Mouse (Mus musculus): ENCODE data around the gene Kctd5. TPM values are rescaled to one million over a fixed set of nuclear protein-coding genes. Genes with fewer than 3 reads are reported as not detected.
"Not testable (repeated sequence)": the region's sequence is repeated elsewhere in the genome, so short reads cannot be mapped to it uniquely, and the experiment has no call there.

Kctd5 gene
- 5.6 and 38.5 TPM in 2 replicates for polyA plus RNA-seq (2012; ENCODE audit: insufficient read depth, low replicate concordance)

DNA sequence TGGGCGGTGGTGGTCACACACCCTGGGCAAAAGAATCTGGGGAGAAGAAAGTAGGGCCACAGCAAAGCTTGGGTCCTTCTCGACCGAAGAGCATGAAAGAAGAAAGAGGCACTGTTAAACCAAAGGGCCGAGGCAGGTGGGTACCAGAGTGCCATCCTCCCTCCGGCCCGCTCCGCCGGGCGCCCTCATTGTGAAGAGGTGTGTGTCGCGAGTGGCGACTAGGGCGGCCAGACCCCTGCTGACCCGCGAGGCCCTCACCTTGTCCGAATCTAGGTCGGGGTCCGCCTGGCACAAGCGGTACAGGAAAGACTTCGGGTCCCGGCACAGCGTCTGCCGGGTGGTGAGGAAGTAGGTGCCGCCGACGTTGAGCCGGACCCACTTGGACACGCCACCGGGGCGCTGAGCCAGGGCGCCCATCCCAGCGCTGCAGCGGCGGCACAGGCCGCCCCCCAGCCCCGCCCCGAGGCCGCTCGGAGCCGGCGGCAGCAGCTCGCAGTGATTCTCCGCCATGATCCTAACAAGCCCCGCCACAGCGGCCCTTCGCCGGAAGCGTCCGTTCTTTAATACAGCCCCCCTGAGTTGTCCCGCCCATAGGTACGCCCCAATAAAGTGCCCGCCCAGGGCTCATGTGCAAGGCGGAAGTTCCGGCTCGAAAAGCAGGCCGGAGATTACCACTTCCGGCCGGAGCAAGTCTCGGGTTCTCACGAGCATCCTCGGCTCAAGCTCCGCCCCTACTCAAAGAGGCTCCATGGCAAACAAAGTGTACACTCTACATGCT lies at the start of gene Kctd5:
Gene Kctd5 (minus strand): TSS at position 567 of the 778 bp plus-strand sequence.
- Histone ChIP-seq H3K4me3 (replicated peaks) (peak within 1 kb of the TSS; percentile 97), H3K4me1 (peaks cover 34% of the 10 kb centered on the region), H3K9me3 (no peaks in the 10 kb centered on the region), H3K36me3 (replicated peaks; ENCODE audit: low read length) (peaks cover 54% of the 10 kb centered on the region), H3K27me3 (replicated peaks) (no peaks in the 10 kb centered on the region)
- no peak for TF ChIP-seq GATA1 (IDR thresholded peaks at IDR 0.05; ENCODE audit: borderline replicate concordance, low read length)
- peak; percentile 68; the same call in 1 of the 2 replicates for TF ChIP-seq FLI1 (IDR thresholded peaks at IDR 0.05; ENCODE audit: low read length)

DNA sequence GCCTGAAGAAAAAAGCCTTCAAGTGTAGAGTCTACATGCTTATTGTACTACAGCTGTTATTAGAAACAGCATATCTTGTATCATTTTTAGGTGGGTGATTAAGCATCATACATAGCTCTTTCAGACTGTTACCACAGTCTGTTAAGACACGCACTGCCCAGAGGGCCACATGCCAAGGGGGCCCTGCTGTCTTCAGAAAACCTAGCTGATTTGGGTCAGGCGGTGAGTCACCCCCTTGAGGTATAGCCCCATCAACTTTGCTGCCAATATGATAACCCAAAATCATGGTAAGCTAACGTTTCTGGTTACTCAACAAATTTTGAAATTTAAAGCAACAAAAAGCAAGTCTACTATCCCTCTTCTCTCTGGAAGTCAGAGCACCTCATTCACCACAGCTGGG lies 46.2 kb upstream of the Kctd5 start:
- TF ChIP-seq FLI1 (IDR thresholded peaks at IDR 0.05; ENCODE audit: low read length) (no peak), GATA1 (IDR thresholded peaks at IDR 0.05; ENCODE audit: borderline replicate concordance, low read length) (no peak)
- no peaks in the 10 kb centered on the region for H3K9me3 ChIP-seq
- peaks cover 60% of the 10 kb centered on the region for H3K4me1 ChIP-seq
- no peak overlapping the region for H3K4me3 ChIP-seq (replicated peaks)
- H3K36me3 ChIP-seq (replicated peaks; ENCODE audit: low read length), result peaks cover 35% of the 10 kb centered on the region
- H3K27me3 ChIP-seq (replicated peaks), result no peaks in the 10 kb centered on the region

DNA sequence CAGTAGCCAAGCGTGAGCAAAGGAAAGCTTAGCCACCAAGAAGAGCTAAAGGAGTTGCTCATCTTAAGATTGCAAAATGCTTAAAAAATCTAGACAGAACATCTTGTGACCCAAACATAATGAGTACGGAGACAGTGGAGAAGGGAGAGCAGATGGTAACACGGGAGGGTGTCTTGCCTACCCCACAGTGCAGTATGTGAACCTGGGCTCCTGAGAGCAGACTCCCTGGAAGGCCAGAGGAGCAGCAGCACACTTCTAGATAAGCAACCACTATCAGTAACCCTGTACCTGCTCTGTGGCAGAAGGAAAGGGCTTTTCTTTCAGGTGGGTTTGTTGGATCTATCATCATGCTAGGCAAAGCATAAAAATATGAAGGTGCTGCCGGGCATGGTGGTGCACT lies 39.7 kb upstream of the Kctd5 start:
- Histone ChIP-seq H3K4me1 (peaks cover 30% of the 10 kb centered on the region), H3K4me3 (replicated peaks) (no peak overlapping the region), H3K27me3 (replicated peaks) (no peaks in the 10 kb centered on the region), H3K36me3 (replicated peaks; ENCODE audit: low read length) (peaks cover 48% of the 10 kb centered on the region), H3K9me3 (no peaks in the 10 kb centered on the region)
- TF ChIP-seq FLI1 (IDR thresholded peaks at IDR 0.05; ENCODE audit: low read length) (no peak), GATA1 (IDR thresholded peaks at IDR 0.05; ENCODE audit: borderline replicate concordance, low read length) (no peak)

DNA sequence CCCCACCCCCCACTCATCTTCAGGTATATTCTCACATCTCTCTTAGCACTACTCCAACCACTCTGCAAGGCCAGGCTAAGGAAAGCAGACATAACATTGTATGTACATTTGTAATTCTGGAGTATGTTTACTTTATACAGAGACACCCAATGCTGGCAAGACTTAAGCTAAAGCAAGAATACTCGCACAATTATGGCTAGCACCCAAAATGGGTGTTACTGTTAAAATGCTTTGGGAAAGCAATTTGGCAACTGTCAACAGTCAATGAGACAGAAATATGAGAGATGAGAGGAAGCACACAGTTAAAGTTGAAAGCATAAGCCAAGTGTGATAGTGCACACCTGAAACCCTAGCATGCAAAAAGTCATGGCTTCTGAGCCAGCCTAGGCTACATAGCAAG lies 38.0 kb upstream of the Kctd5 start:
- H3K36me3 ChIP-seq (replicated peaks; ENCODE audit: low read length), result peaks cover 57% of the 10 kb centered on the region
- no peak for TF ChIP-seq GATA1 (IDR thresholded peaks at IDR 0.05; ENCODE audit: borderline replicate concordance, low read length)
- TF ChIP-seq FLI1 (IDR thresholded peaks at IDR 0.05; ENCODE audit: low read length), result no peak
- peaks cover 12% of the 10 kb centered on the region for H3K4me1 ChIP-seq
- H3K4me3 ChIP-seq (replicated peaks), result no peak overlapping the region
- no peaks in the 10 kb centered on the region for H3K9me3 ChIP-seq
- H3K27me3 ChIP-seq (replicated peaks), result no peaks in the 10 kb centered on the region

DNA sequence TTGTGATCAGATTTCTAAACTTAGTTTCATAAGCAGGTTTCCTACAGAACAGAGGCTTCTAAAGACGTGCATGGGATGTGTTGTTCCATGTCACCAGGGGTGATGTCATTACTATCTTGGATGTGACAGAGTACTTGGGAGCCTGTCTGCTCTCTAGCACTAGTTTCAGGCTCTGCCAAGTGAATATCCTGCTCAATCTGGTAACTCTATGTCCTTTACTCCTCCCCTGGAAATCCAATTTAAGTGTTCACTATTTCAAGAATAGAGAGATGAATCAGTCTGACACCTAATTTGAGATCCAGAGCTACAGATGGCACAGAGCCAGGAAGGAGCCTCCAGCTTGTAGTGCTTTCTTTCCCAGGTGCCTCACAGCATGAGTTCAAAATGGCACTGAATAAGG lies 35.6 kb upstream of the Kctd5 start:
- peaks cover 4% of the 10 kb centered on the region for H3K4me1 ChIP-seq

GRCm38 (mm10) chr17:24105111-24105510 lies 31.8 kb upstream of the Kctd5 start:
- H3K4me3 ChIP-seq (replicated peaks), result no peak overlapping the region
- TF ChIP-seq FLI1 (IDR thresholded peaks at IDR 0.05; ENCODE audit: low read length) (no peak), GATA1 (IDR thresholded peaks at IDR 0.05; ENCODE audit: borderline replicate concordance, low read length) (no peak)
- no peaks in the 10 kb centered on the region for H3K9me3 ChIP-seq
- H3K36me3 ChIP-seq (replicated peaks; ENCODE audit: low read length), result peaks cover 98% of the 10 kb centered on the region
- no peaks in the 10 kb centered on the region for H3K4me1 ChIP-seq
- H3K27me3 ChIP-seq (replicated peaks), result no peaks in the 10 kb centered on the region

More for the DNA sequence above, 35.6 kb upstream of the Kctd5 start:
- no peaks in the 10 kb centered on the region for H3K9me3 ChIP-seq
- no peak overlapping the region for H3K4me3 ChIP-seq (replicated peaks)
- H3K27me3 ChIP-seq (replicated peaks), result no peaks in the 10 kb centered on the region
- peaks cover 76% of the 10 kb centered on the region for H3K36me3 ChIP-seq (replicated peaks; ENCODE audit: low read length)
- TF ChIP-seq FLI1 (IDR thresholded peaks at IDR 0.05; ENCODE audit: low read length) (no peak), GATA1 (IDR thresholded peaks at IDR 0.05; ENCODE audit: borderline replicate concordance, low read length) (no peak)

DNA sequence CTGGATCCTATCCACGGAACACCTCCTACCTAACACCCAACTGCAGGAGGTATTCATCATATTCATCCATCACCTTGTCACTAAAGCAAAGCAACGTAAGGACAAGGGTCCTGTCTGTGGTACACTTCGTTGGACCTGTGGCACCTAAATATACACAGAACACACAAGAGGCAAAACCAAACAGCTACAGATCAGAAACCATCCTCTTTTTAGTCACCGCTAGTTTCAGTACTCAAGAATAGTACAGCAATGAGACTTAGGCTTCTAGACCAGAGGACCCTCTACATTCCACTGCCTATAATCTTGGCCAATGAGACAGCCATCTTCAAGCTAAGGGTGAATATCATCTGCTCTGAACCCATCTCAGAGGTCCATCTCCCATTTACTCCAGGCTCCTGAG lies 25.1 kb upstream of the Kctd5 start:
- no peak for TF ChIP-seq FLI1 (IDR thresholded peaks at IDR 0.05; ENCODE audit: low read length)
- no peak for TF ChIP-seq GATA1 (IDR thresholded peaks at IDR 0.05; ENCODE audit: borderline replicate concordance, low read length)
- Histone ChIP-seq H3K27me3 (replicated peaks) (no peaks in the 10 kb centered on the region), H3K36me3 (replicated peaks; ENCODE audit: low read length) (peaks cover 81% of the 10 kb centered on the region), H3K4me1 (no peaks in the 10 kb centered on the region), H3K9me3 (no peaks in the 10 kb centered on the region), H3K4me3 (replicated peaks) (no peak overlapping the region)

DNA sequence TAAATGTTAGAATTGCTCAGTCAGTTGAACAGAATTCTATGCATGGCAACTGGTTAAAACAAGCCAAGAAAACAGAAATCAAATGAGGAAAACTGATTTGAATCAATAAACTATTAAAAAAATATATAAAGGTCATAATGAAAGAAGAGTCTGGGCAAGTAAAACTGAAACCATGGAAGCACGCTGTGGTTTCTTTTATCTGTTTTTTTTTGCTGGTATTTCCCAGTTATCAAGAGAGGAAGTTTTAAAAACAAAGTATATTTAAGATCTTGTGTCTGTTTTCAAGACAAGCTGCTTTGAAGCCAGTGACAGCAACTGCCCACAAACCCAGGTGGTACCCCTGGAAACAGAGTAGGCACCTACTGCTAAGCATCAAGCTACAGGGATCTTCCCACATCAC lies 17.3 kb upstream of the Kctd5 start:
- Histone ChIP-seq H3K4me1 (peaks cover 18% of the 10 kb centered on the region), H3K9me3 (no peaks in the 10 kb centered on the region), H3K36me3 (replicated peaks; ENCODE audit: low read length) (peaks cover 91% of the 10 kb centered on the region), H3K27me3 (replicated peaks) (no peaks in the 10 kb centered on the region), H3K4me3 (replicated peaks) (no peak overlapping the region)
- TF ChIP-seq FLI1 (IDR thresholded peaks at IDR 0.05; ENCODE audit: low read length), result no peak
- TF ChIP-seq GATA1 (IDR thresholded peaks at IDR 0.05; ENCODE audit: borderline replicate concordance, low read length), result no peak

GRCm38 (mm10) chr17:24086399-24086798 lies 13.1 kb upstream of the Kctd5 start:
- H3K4me3 ChIP-seq (replicated peaks), result not testable (repeated sequence)
- peaks cover 90% of the 10 kb centered on the region for H3K36me3 ChIP-seq (replicated peaks; ENCODE audit: low read length)

GRCm38 (mm10) chr17:24084593-24084992 lies 11.3 kb upstream of the Kctd5 start:
- Histone ChIP-seq H3K27me3 (replicated peaks) (no peaks in the 10 kb centered on the region), H3K4me3 (replicated peaks) (no peak overlapping the region), H3K9me3 (peaks cover 6% of the 10 kb centered on the region; the same call in 1 of the 2 replicates), H3K36me3 (replicated peaks; ENCODE audit: low read length) (peaks cover 90% of the 10 kb centered on the region), H3K4me1 (peaks cover 28% of the 10 kb centered on the region)
- no peak for TF ChIP-seq GATA1 (IDR thresholded peaks at IDR 0.05; ENCODE audit: borderline replicate concordance, low read length)
- TF ChIP-seq FLI1 (IDR thresholded peaks at IDR 0.05; ENCODE audit: low read length), result no peak

More at GRCm38 (mm10) chr17:24086399-24086798, 13.1 kb upstream of the Kctd5 start:
- H3K27me3 ChIP-seq (replicated peaks); H3K9me3 ChIP-seq: not testable (repeated sequence)
- peaks cover 39% of the 10 kb centered on the region for H3K4me1 ChIP-seq
